In the genomic region with DNA sequence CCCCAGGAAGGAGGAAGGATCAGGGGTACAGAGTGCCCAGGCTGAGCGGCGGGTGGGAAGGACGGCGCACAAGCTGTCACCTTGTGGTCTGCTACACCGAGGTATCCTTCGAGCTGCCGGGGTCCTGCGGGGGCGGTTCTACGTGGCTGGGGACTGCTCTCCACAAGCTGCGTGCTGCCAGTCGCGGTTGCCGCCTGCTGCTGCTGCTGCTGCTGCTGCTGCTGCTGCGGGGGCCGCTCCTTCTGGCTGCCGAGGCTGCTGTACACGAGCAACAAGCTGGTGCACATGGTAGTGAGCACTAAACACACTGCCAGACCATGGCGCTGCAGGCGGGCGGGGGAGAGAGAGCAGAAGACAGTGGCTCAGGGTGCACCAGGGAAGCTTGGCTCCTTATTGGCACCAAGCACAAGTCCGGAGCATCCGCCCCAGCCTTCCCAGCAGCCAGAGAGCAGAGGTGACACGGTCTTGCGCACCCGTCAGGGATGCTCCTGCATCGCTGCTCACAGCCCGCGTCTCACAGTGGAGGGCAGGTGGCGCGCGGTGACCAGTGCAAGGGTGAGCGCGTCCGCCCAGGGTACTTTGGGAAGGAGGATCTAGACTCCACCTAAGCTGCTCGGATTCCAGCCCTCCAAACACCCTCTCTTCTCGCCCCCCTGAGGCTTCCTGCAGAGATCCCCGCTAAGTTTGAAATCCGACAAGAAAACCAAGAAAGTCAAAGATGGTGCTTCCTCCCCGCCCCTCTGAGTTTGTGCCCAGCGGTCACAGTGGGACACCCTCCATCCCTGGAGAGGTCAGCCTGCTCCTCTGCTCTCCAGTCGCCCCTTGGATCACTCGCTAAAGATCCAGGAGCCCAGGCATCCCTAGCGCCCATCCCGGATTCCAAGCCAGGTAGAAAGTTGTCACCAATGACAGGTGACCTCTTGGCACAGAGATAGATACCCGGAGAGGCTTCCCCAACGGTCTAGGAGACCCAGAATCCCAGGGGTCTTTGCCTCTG, we compare ENCODE assay signal across 8 mouse cellular contexts. TPM values are rescaled to one million over a fixed set of nuclear protein-coding genes. Genes with fewer than 3 reads are reported as not detected.
A peak's percentile ranks its signal among the peaks of the same experiment; 100 is the strongest.
DNase-seq lines count a peak whose midpoint lies in the region; ATAC-seq and TF ChIP-seq lines count a peak whose summit lies in the region.

No protein-coding gene starts in this region.

- ATAC-seq in embryonic facial prominence, embryonic 14.5 days (ENCODE audit: low read depth), result peak; percentile 51
- no peak for ATAC-seq in intestine, postnatal 0 days
- ATAC-seq in liver, embryonic 11.5 days (replicated peaks; ENCODE audit: low FRiP score), result peak; percentile 36; the same call in 1 of the 2 replicates

- peak overlapping the region; percentile 49 for H3K9ac ChIP-seq in embryonic facial prominence, embryonic 14.5 days (ENCODE audit: low read depth, low read length)
- no peak overlapping the region for H3K9ac ChIP-seq in intestine, postnatal 0 days (ENCODE audit: low read depth, low read length)
- no peak overlapping the region for H3K9ac ChIP-seq in liver, embryonic 11.5 days (ENCODE audit: low read depth, low read length)

- no peaks in the 10 kb centered on the region for H3K36me3 ChIP-seq in embryonic facial prominence, embryonic 14.5 days (ENCODE audit: control insufficient read depth, insufficient read depth, low read length)
- no peaks in the 10 kb centered on the region for H3K36me3 ChIP-seq in intestine, postnatal 0 days (ENCODE audit: control insufficient read depth, insufficient read depth)
- no peaks in the 10 kb centered on the region for H3K36me3 ChIP-seq in liver, embryonic 11.5 days (ENCODE audit: control insufficient read depth, insufficient read depth, low read length)

- no peaks in the 10 kb centered on the region for H3K9me3 ChIP-seq in embryonic facial prominence, embryonic 14.5 days (ENCODE audit: control insufficient read depth, low read length)
- H3K9me3 ChIP-seq in intestine, postnatal 0 days (ENCODE audit: control insufficient read depth), result no peaks in the 10 kb centered on the region
- no peaks in the 10 kb centered on the region for H3K9me3 ChIP-seq in liver, embryonic 11.5 days (ENCODE audit: control insufficient read depth, low read length)

- H3K4me3 ChIP-seq in gastrocnemius, adult 2 months, result peak overlapping the region; percentile 44
- peak overlapping the region; percentile 46 for H3K4me3 ChIP-seq in embryonic facial prominence, embryonic 14.5 days (ENCODE audit: low read depth, low read length)
- H3K4me3 ChIP-seq in intestine, postnatal 0 days (ENCODE audit: low read depth, low read length), result peak overlapping the region; percentile 27
- peak overlapping the region; percentile 38 for H3K4me3 ChIP-seq in liver, embryonic 11.5 days (ENCODE audit: low read depth, low read length)
- peak overlapping the region; percentile 55 for H3K4me3 ChIP-seq in olfactory bulb, adult 2 months (ENCODE audit: insufficient read depth, low read depth, low read length)

- TF ChIP-seq POLR2A in olfactory bulb, adult 2 months (IDR thresholded peaks at IDR 0.05; ENCODE audit: insufficient read depth, low read depth, low read length), result no peak

- TF ChIP-seq CTCF in gastrocnemius, adult 2 months (IDR thresholded peaks at IDR 0.05), result no peak
- no peak for TF ChIP-seq CTCF in intestine, postnatal 0 days (IDR thresholded peaks at IDR 0.05; ENCODE audit: low read depth)
- no peak for TF ChIP-seq CTCF in olfactory bulb, adult 2 months (IDR thresholded peaks at IDR 0.05; ENCODE audit: insufficient read depth, low read depth, low read length)

- intact Hi-C loops in gastrocnemius, adult 2 months (cut with DNase I), result no loop called here

- peaks cover 28% of the 10 kb centered on the region for H3K27me3 ChIP-seq in embryonic facial prominence, embryonic 14.5 days (replicated peaks; ENCODE audit: control insufficient read depth, insufficient read depth, low read length)
- peaks cover 20% of the 10 kb centered on the region for H3K27me3 ChIP-seq in intestine, postnatal 0 days (replicated peaks; ENCODE audit: control insufficient read depth, insufficient read depth, low read length)
- peaks cover 44% of the 10 kb centered on the region for H3K27me3 ChIP-seq in liver, embryonic 11.5 days (replicated peaks; ENCODE audit: control insufficient read depth, insufficient read depth, low read length)

- no peak for DNase-seq in gastrocnemius, adult 2 months
- DNase-seq in gastrocnemius, postnatal 25 days, result no peak
- peak; percentile 22 for DNase-seq in Muller cell, postnatal 12 days (ENCODE audit: inconsistent ontology term)
- DNase-seq in embryonic facial prominence, embryonic 14.5 days (ENCODE audit: low spot score), result peak; percentile 30
- peak; percentile 54 for DNase-seq in liver, embryonic 11.5 days (ENCODE audit: low spot score)
- DNase-seq in spleen, postnatal 4 days (ENCODE audit: low spot score in 2 of 2), result no peak

- H3K4me2 ChIP-seq in embryonic facial prominence, embryonic 14.5 days (ENCODE audit: low read depth, low read length), result peak overlapping the region; percentile 77
- H3K4me2 ChIP-seq in intestine, postnatal 0 days (replicated peaks; ENCODE audit: low read depth), result peak overlapping the region; percentile 58
- peak overlapping the region; percentile 74 for H3K4me2 ChIP-seq in liver, embryonic 11.5 days

- 0% methylated on average over 33 of the region's 47 CpGs for WGBS in embryonic facial prominence, embryonic 14.5 days
- 1% methylated on average over 47 of the region's 47 CpGs for WGBS in intestine, postnatal 0 days
- WGBS in liver, embryonic 11.5 days, result 1% methylated on average over 47 of the region's 47 CpGs
- WGBS in olfactory bulb, adult 2 months, result 1% methylated on average over 47 of the region's 47 CpGs

- H3K4me1 ChIP-seq in embryonic facial prominence, embryonic 14.5 days (ENCODE audit: control insufficient read depth, insufficient read depth, low read length), result peaks cover 8% of the 10 kb centered on the region; the same call in 1 of the 2 replicates
- H3K4me1 ChIP-seq in intestine, postnatal 0 days (replicated peaks; ENCODE audit: control insufficient read depth, insufficient read depth, low read length), result no peaks in the 10 kb centered on the region
- H3K4me1 ChIP-seq in liver, embryonic 11.5 days (replicated peaks; ENCODE audit: control insufficient read depth, insufficient read depth, low read length), result peaks cover 17% of the 10 kb centered on the region
- H3K4me1 ChIP-seq in olfactory bulb, adult 2 months (ENCODE audit: control insufficient read depth, insufficient read depth, low read length), result peaks cover 5% of the 10 kb centered on the region; the same call in 1 of the 2 replicates

- no peak overlapping the region for H3K27ac ChIP-seq in gastrocnemius, adult 2 months
- no peak overlapping the region for H3K27ac ChIP-seq in embryonic facial prominence, embryonic 14.5 days (replicated peaks; ENCODE audit: low read depth, low read length)
- no peak overlapping the region for H3K27ac ChIP-seq in intestine, postnatal 0 days (ENCODE audit: low read depth, low read length)
- no peak overlapping the region for H3K27ac ChIP-seq in liver, embryonic 11.5 days (ENCODE audit: low read depth, low read length)
- 0 out of 2 replicates have a peak overlapping the region, but pooled peaks have one; percentile 1 for H3K27ac ChIP-seq in olfactory bulb, adult 2 months (ENCODE audit: insufficient read depth, low read depth, low read length)

RNA-seq across cellular contexts. Expression of a gene that starts 0.8 kb away (rescaled TPM):
- under 1 TPM; 0.17 to 0.33 TPM for total RNA-seq in gastrocnemius, adult 2 months (2021)
- under 1 TPM in 1 of 2 experiments, not detected in 1; 0.24 TPM for total RNA-seq in gastrocnemius, postnatal 25 days (2021)
- 1.1 and 1.2 TPM in 2 replicates for polyA plus RNA-seq in embryonic facial prominence, embryonic 14.5 days (2014; fragmentation: Nextera tagmentation; extraction: Ambion mirVana)
- 0.22 and 0.27 TPM in 2 replicates for polyA plus RNA-seq in intestine, postnatal 0 days (2015; fragmentation: Nextera tagmentation; extraction: Ambion mirVana)
- polyA plus RNA-seq in liver, embryonic 11.5 days (2014; fragmentation: Nextera tagmentation; extraction: Ambion mirVana), result 0.43 and 0.66 TPM in 2 replicates
- not detected in 2 replicates for polyA plus RNA-seq in olfactory bulb, adult 2 months (2012; ENCODE audit: insufficient read depth, insufficient read length, low replicate concordance, missing spikeins)

Comparison
In these comparisons a context has a peak if more than half of its experiments do, and no peak if none do; other contexts are left out.
1. DNase-seq: peak in Muller cell, postnatal 12 days (single experiment), embryonic facial prominence, embryonic 14.5 days (single experiment) and liver, embryonic 11.5 days (single experiment); none in gastrocnemius, adult 2 months (single experiment), gastrocnemius, postnatal 25 days (single experiment) and spleen, postnatal 4 days (0 of 2).
2. Peak in every context shown above with its lines, with median percentiles within 50 percentile points of each other: H3K4me3 ChIP-seq and H3K4me2 ChIP-seq.